Mouse (Mus musculus): ENCODE data around the gene Gm9833. TPM values are rescaled to one million over a fixed set of nuclear protein-coding genes. Genes with fewer than 3 reads are reported as not detected.
"Not testable (repeated sequence)": the region's sequence is repeated elsewhere in the genome, so short reads cannot be mapped to it uniquely, and the experiment has no call there.

Gene Gm9833
- 1 to 10 TPM; 1.3 to 1.5 TPM for total RNA-seq (2021)
- long read RNA-seq, experiment 1 = 0 reads
- long read RNA-seq, experiment 2 = 0 reads

- intact Hi-C loops (cut with DNase I; ENCODE audit: low total_unique reads); DNase-seq: not testable (repeated sequence)
These were observed at the start of gene Gm9833 for GRCm38 (mm10) chr3:10087994-10088393. TSS of gene Gm9833 (plus strand) at chr3:10088110.

GRCm38 (mm10) chr3:10070070-10070469 is 17.8 kb upstream of the Gm9833 start:
- no peak for DNase-seq
- intact Hi-C loops (cut with DNase I; ENCODE audit: low total_unique reads) = no loop called here

GRCm38 (mm10) chr3:10075826-10076225 is 12.1 kb upstream of the Gm9833 start:
- intact Hi-C loops (cut with DNase I; ENCODE audit: low total_unique reads) = loop anchor here (5.0 kb wide), 1 partner anchor 61 kb away; no protein-coding TSS in a partner anchor
- no peak for DNase-seq

- intact Hi-C loops (cut with DNase I; ENCODE audit: low total_unique reads) = loop anchor here (5.0 kb wide), 1 partner anchor 60 kb away; no protein-coding TSS in a partner anchor
These were observed 10.6 kb upstream of the Gm9833 start for GRCm38 (mm10) chr3:10077096-10077841.

GRCm38 (mm10) chr3:10078113-10078512 is 9.8 kb upstream of the Gm9833 start:
- intact Hi-C loops (cut with DNase I; ENCODE audit: low total_unique reads) = loop anchor here (5.0 kb wide), 1 partner anchor 59 kb away; no protein-coding TSS in a partner anchor
- DNase-seq = no peak

More at GRCm38 (mm10) chr3:10077096-10077841, 10.6 kb upstream of the Gm9833 start:
- DNase-seq = no peak

- intact Hi-C loops (cut with DNase I; ENCODE audit: low total_unique reads) = no loop called here
- no peak for DNase-seq
These were observed 6.6 kb upstream of the Gm9833 start for GRCm38 (mm10) chr3:10081336-10081735.

GRCm38 (mm10) chr3:10081911-10082541 is 5.9 kb upstream of the Gm9833 start:
- no peak for DNase-seq
- intact Hi-C loops (cut with DNase I; ENCODE audit: low total_unique reads) = no loop called here

- no peak for DNase-seq
- intact Hi-C loops (cut with DNase I; ENCODE audit: low total_unique reads) = no loop called here
These were observed 5.3 kb upstream of the Gm9833 start for GRCm38 (mm10) chr3:10082545-10083062.

- intact Hi-C loops (cut with DNase I; ENCODE audit: low total_unique reads) = no loop called here
- DNase-seq = no peak
These were observed 3.8 kb upstream of the Gm9833 start for GRCm38 (mm10) chr3:10084102-10084501.

- intact Hi-C loops (cut with DNase I; ENCODE audit: low total_unique reads) = no loop called here
- DNase-seq = no peak
These were observed 2.4 kb upstream of the Gm9833 start for GRCm38 (mm10) chr3:10085396-10086119.

- no peak for DNase-seq
- intact Hi-C loops (cut with DNase I; ENCODE audit: low total_unique reads) = no loop called here
These were observed 399 bp upstream of the Gm9833 start for GRCm38 (mm10) chr3:10087511-10087910.

- intact Hi-C loops (cut with DNase I; ENCODE audit: low total_unique reads) = no loop called here
- DNase-seq = no peak
These were observed 3.8 kb downstream of the Gm9833 start for GRCm38 (mm10) chr3:10091616-10092140.

GRCm38 (mm10) chr3:10092499-10092898 is 4.6 kb downstream of the Gm9833 start:
- no peak for DNase-seq
- intact Hi-C loops (cut with DNase I; ENCODE audit: low total_unique reads) = no loop called here

GRCm38 (mm10) chr3:10092914-10093313 is 5.0 kb downstream of the Gm9833 start:
- intact Hi-C loops (cut with DNase I; ENCODE audit: low total_unique reads) = no loop called here
- no peak for DNase-seq

GRCm38 (mm10) chr3:10095076-10095622 is 7.2 kb downstream of the Gm9833 start:
- no peak for DNase-seq
- intact Hi-C loops (cut with DNase I; ENCODE audit: low total_unique reads) = no loop called here

GRCm38 (mm10) chr3:10099756-10100155 is 11.8 kb downstream of the Gm9833 start:
- no peak for DNase-seq
- intact Hi-C loops (cut with DNase I; ENCODE audit: low total_unique reads) = no loop called here

- intact Hi-C loops (cut with DNase I; ENCODE audit: low total_unique reads) = no loop called here
- no peak for DNase-seq
These were observed 23.7 kb downstream of the Gm9833 start for GRCm38 (mm10) chr3:10111570-10111969.

GRCm38 (mm10) chr3:10112196-10112595 is 24.3 kb downstream of the Gm9833 start:
- intact Hi-C loops (cut with DNase I; ENCODE audit: low total_unique reads) = no loop called here
- no peak for DNase-seq

- DNase-seq = no peak
- intact Hi-C loops (cut with DNase I; ENCODE audit: low total_unique reads) = no loop called here
These were observed 24.8 kb downstream of the Gm9833 start for GRCm38 (mm10) chr3:10112660-10113059.
